Mouse (Mus musculus) left cerebral cortex, adult 8-10 months (tissue): Measurements from ENCODE around the gene Efcc1. TPM values are rescaled to one million over a fixed set of nuclear protein-coding genes. Genes with fewer than 3 reads are reported as not detected.
"Not testable (repeated sequence)": the region's sequence is repeated elsewhere in the genome, so short reads cannot be mapped to it uniquely, and the experiment has no call there.

ENCODE experiments used
- DNase-seq, 2 experiments: peaks; one replicate each; pipeline ENCODE4 v3.0.0; 2022; ENCODE audit warnings: low spot score in 2 of 2
- total RNA-seq, 4 experiments: library from RNA; stranded (reverse); gene quantifications; 2 replicates each; pipeline ENCODE4 v1.2.4; 2022

Efcc1 gene
- total RNA-seq, 4 experiments from 2014 or later: 4.6 to 9.6 (median 8.4) TPM

DNA sequence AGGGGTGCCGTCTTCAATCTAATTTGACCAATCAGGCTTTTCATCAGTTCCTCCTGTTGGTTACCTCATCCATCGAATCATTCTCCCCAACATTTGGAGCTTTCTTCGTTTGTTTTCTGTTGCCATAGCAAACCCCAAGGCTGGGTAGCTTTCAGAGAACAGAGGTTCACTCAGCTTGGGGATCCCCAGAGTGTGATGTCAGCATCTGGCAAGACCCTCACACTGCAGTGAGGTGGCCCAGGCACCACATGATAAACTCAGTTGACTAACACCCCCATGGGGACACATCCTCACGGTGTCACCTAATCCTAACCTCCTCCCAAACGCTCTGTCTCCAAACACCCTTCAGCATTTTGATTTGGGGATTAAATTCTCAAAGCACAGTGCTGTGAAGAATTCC is 12.6 kb downstream of the Efcc1 start:
- DNase-seq: no peak

- no peak for DNase-seq
These were observed 14.0 kb downstream of the Efcc1 start for GRCm38 (mm10) chr6:87744632-87745031.

GRCm38 (mm10) chr6:87745301-87745700 is 14.6 kb downstream of the Efcc1 start:
- no peak for DNase-seq

DNA sequence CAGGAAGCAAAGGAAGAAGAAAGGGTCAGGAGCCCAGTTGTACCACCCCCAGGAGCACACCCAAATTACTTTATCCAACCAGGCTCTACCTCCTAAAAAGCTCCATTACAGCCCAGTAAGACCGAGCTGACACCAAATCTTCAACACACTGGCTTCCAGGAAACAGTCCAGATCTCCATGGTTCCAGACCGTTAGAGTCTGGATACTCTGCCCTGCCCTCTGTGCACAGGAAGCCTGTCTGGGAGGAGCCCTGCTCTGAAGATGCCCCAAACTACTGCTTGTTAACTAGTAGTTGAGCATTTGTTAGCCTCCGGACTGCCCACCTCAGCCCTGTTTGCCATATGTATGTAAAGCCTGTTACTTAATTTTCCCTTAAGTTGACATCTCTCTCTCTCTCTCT is 15.4 kb downstream of the Efcc1 start:
- DNase-seq: no peak

GRCm38 (mm10) chr6:87746849-87747248 is 16.2 kb downstream of the Efcc1 start:
- DNase-seq: no peak

DNA sequence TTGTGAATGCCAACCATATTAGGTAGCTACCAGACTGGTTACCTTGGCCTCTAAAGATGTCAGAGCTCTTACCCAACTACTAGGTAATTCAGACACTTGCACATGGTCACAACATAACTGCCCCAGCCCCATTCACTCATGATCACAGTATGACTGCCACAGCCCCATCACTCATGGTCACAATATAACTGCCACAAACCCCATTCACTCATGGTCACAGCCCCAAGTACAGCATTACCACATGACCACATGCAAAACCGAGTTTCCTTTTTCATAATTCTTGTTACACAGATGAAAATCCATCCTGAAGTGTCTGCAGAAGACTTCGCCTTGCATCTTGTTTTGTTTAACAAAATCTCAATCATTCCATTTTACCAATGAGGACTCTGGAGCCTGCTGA is 17.4 kb downstream of the Efcc1 start:
- DNase-seq: no peak

DNA sequence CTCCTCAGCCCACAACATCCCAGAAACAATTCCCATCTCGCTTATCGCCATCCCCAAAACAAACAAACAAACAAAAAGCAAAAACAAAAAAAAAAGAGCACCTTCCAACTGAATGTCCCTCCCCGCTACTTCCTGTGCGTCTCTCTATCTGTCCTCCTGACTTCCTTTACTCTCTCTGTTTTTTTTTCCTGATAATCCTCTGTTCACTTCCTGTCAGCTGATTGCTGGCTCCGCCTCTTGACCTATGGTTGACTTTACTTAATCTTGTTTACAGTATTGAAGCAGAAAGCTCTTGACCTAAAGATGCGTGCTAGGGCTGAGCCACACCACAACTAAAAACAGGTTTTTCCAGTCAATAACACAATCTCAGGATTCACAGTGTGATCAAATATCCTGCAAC is 17.9 kb downstream of the Efcc1 start:
- no peak for DNase-seq

DNA sequence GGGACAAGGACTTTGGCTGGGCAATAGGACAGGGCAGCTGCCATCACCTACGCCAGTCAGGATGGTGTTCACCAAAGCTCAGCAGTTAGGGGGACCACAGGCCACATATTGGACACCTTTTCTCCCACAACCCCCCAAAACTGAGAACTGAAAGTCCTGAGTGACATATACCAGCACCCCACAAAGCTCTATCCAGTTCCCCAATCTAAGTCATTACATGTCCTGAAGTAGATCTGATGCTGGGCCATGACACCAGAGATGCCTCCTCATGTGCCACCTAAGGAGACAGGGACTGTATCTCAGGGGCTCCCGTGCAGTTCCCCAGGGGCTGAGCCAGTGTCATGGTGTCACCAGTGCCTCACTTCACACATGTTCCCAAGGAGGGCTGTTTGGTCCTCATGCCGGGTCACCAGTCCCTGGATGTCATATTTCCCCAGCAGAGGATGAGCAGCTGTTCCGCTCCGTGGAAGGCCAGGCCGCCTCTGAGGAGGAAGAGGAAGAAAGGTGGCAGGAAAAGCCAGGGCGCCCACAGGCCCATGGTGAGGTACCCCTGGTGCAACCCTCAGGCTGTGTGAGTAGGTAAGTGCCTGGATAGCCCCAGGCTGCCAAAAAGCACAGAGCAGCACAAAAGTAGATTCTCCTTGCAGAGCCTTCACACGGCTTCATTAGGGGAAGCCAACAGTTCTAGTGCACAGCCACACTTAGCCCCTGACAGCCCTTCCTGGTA is 19.7 kb downstream of the Efcc1 start:
- no peak for DNase-seq

DNA sequence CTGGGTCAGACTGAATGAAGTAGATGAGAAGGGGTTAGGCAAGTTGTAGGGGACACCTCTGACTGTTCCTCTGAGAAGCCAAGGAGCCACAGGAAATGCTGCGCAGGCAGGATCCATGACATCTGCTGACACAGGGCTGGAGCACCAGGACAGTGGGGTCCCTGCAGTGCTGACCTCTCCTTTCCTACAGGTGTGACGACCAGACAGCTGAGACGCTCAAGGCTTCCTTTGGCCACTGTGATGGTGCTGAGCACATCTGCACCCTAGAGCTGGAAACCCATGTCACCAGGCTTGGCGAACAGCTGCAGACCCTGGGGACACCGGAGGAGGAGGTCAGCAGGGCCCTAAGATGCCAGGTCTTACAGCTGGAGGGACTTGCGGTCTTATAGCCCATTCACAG is 20.9 kb downstream of the Efcc1 start:
- no peak for DNase-seq

GRCm38 (mm10) chr6:87755196-87755595 is 24.5 kb downstream of the Efcc1 start:
- no peak for DNase-seq

DNA sequence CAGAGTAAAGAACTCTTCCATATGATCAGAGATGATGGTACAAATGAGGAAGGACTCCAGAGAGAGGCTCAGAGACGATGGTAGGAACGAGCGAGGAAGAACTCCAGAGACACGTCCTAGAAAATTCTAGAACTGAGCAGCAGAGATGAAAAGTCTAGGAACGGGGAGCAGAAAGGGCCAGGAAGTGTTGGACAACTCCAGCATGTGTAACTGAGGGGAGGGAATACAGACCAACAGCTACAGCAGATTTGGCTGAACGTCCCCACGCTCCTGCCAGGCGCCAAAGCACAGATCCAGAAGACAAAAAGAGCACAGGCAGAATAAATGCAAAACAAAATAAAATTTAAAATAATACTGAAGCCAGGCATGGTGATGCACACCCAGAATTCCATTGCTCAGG is 26.2 kb downstream of the Efcc1 start:
- DNase-seq: no peak

GRCm38 (mm10) chr6:87759404-87759803 is 28.7 kb downstream of the Efcc1 start:
- DNase-seq: no peak

GRCm38 (mm10) chr6:87759850-87760249 is 29.2 kb downstream of the Efcc1 start:
- no peak for DNase-seq

- DNase-seq: no peak
These were observed 31.5 kb downstream of the Efcc1 start for GRCm38 (mm10) chr6:87762161-87762560.

- DNase-seq: no peak
These were observed 33.0 kb downstream of the Efcc1 start for GRCm38 (mm10) chr6:87763376-87764280.

DNA sequence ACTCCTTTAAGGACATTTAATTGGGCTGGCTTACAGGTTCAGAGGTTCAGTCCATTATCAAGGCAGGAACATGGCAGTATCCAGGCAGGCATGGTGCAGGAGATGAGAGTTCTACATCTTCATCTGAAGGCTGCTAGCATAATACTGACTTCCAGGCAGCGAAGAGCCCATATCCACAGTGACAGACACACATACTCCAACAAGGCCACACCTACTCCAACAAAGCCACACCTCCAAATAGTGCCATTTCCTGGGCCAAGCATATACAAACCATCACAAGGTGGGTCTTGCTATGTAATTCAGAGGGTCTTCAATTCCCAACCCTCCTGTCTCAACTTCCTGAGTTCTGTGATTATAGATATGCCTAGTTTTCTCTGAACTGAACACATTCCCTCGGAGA is 33.6 kb downstream of the Efcc1 start:
- DNase-seq: not testable (repeated sequence)

- no peak for DNase-seq
These were observed 40.0 kb downstream of the Efcc1 start for GRCm38 (mm10) chr6:87770626-87771025.

DNA sequence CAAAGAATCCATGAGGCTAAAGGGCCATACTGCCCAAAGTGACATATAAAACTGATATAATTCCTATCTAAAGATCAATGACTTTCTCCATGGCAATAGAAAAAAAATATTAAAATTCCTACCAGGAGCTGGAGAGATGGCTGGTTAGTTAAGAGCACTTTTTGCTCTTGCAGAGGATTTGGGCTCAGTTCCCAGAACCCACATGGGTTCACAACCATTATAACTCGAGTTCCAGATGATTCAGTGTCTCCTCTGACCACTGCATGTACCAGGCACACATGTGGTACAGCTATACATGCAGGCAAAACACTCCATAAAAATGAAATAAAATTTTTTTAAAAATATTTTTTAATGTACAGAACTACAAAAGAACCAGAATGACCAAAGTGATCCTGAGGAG is 43.8 kb downstream of the Efcc1 start:
- DNase-seq: no peak

DNA sequence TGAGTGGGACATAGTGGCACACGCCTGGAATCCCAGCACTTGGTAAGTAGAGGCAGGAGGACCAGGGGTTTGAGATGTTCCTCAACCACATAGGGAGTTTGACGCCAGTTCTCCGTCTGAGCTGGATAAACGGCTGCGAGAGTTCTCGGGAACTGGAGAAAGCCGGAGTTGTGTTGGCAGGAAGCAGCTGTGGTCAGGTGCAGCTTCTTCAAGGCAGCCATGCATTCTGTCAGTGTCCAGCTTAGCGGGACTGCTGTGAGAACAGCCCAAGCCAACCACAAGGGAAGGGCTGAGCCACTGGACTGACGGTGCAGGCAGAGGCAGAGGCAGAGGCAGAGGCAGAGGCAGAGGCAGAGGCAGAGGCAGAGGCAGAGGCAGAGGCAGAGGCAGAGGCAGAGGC is 44.2 kb downstream of the Efcc1 start:
- no peak for DNase-seq

GRCm38 (mm10) chr6:87775588-87776245 is 45.0 kb downstream of the Efcc1 start:
- DNase-seq: no peak

DNA sequence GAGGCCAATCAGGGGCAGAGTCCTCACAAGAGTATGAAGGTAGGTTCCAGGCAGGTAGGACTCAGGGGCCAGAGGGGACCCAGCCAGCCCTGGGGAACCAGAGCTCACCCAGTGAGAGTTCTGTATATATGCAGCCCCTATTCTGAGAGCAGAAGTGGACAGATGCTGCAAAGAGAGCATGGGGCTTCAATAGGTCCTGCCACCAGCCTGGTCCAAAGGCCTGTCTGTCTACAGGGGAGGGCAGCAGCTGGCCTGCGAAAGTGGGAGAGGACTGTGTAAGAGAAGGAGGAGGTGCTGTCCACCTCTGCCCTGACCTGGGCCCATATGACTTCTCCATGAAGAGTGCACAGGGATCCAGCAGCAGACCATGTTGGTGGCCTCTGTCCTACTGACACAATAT is 46.0 kb downstream of the Efcc1 start:
- DNase-seq: no peak

GRCm38 (mm10) chr6:87777842-87778241 is 47.2 kb downstream of the Efcc1 start, which contains the start of gene Gp9:
Gene Gp9, plus strand, starts transcription at chr6:87778072.
- no peak for DNase-seq
